Mouse (Mus musculus) myocyte (in vitro differentiated cells): ENCODE data around the gene Galnt14. TPM values are rescaled to one million over a fixed set of nuclear protein-coding genes. Genes with fewer than 3 reads are reported as not detected.

Experiments
- H3K27me3 ChIP-seq: one replicate; pipeline ENCODE4 v1.6.1; 2011; ENCODE audit not compliant: control insufficient read depth, insufficient read depth, insufficient read length
- H3K36me3 ChIP-seq: one replicate; pipeline ENCODE4 v1.6.1; 2011; ENCODE audit not compliant: control insufficient read depth, insufficient read depth
- H3K4me2 ChIP-seq: one replicate; pipeline ENCODE4 v1.6.1; 2011; ENCODE audit warnings: low read depth, control low read depth
- H3K4me3 ChIP-seq: one replicate; pipeline ENCODE4 v1.5.1; 2011; ENCODE audit warnings: mild to moderate bottlenecking, control low read depth, moderate library complexity
- H3K79me2 ChIP-seq: one replicate; pipeline ENCODE4 v1.6.1; 2011; ENCODE audit not compliant: control insufficient read depth, insufficient read depth
- H3ac ChIP-seq: one replicate; pipeline ENCODE4 v1.6.1; 2011; ENCODE audit not compliant: control insufficient read depth, insufficient read length
- CEBPB ChIP-seq: IDR thresholded peaks from 2 replicates; pipeline ENCODE4 v1.6.1; 2011; ENCODE audit warnings: mild to moderate bottlenecking, moderate library complexity; ENCODE audit not compliant: poor library complexity, insufficient read depth, severe bottlenecking
- E2F4 ChIP-seq: IDR thresholded peaks from one replicate; pipeline ENCODE4 v1.6.1; 2011; ENCODE audit warnings: mild to moderate bottlenecking, control low read depth, moderate library complexity; ENCODE audit not compliant: insufficient read depth
- MAX ChIP-seq: IDR thresholded peaks from one replicate; pipeline ENCODE4 v1.6.1; 2011; ENCODE audit warnings: low read depth, mild to moderate bottlenecking, control low read depth
- MYOD1 ChIP-seq, 3 experiments: IDR thresholded peaks; one replicate each; pipeline ENCODE4 v1.6.1; 2011; ENCODE audit warnings: control low read depth in 2 of 3, low read depth in 2 of 3, mild to moderate bottlenecking in 2 of 3, moderate library complexity in 1 of 3; ENCODE audit not compliant: insufficient read length in 2 of 3, control insufficient read depth in 1 of 3
- MYOG ChIP-seq, 3 experiments: IDR thresholded peaks; one replicate each; pipeline ENCODE4 v1.6.1; 2011; ENCODE audit warnings: control low read depth in 2 of 3, low read depth in 2 of 3, mild to moderate bottlenecking in 2 of 3; ENCODE audit not compliant: insufficient read length in 2 of 3, control insufficient read depth in 1 of 3, insufficient read depth in 1 of 3
- POLR2A ChIP-seq: IDR thresholded peaks from one replicate; pipeline ENCODE4 v1.6.1; 2011; ENCODE audit warnings: low read depth, mild to moderate bottlenecking, control low read depth, moderate library complexity; ENCODE audit not compliant: insufficient read length
- POLR2AphosphoS2 ChIP-seq: IDR thresholded peaks from one replicate; pipeline ENCODE4 v1.6.1; 2011; ENCODE audit warnings: low read depth, control low read depth; ENCODE audit not compliant: insufficient read length
- REST ChIP-seq: IDR thresholded peaks from one replicate; pipeline ENCODE4 v1.6.1; 2011; ENCODE audit warnings: mild to moderate bottlenecking, control low read depth, moderate library complexity; ENCODE audit not compliant: insufficient read depth, insufficient read length
- SRF ChIP-seq: IDR thresholded peaks from one replicate; pipeline ENCODE4 v1.6.1; 2011; ENCODE audit warnings: low read depth; ENCODE audit not compliant: control insufficient read depth, insufficient read length
- TCF12 ChIP-seq: IDR thresholded peaks from one replicate; pipeline ENCODE4 v1.6.1; 2011; ENCODE audit warnings: mild to moderate bottlenecking, control low read depth; ENCODE audit not compliant: poor library complexity, insufficient read depth, severe bottlenecking
- TCF3 ChIP-seq: IDR thresholded peaks from one replicate; pipeline ENCODE4 v1.6.1; 2011; ENCODE audit warnings: low read depth, control low read depth; ENCODE audit not compliant: insufficient read length
- USF1 ChIP-seq: IDR thresholded peaks from one replicate; pipeline ENCODE4 v1.6.1; 2011; ENCODE audit warnings: low read depth, mild to moderate bottlenecking, control low read depth, moderate library complexity
- polyA plus RNA-seq: library from polyadenylated mRNA; unstranded; fragments of >200 nt; fragmentation: generic; extraction: Trizol; gene quantifications from one replicate; pipeline ENCODE4 v1.2.1, GENCODE M21; 2012; ENCODE audit warnings: missing spikeins

The Galnt14 gene
- polyA plus RNA-seq, 1 experiment, result not detected

GRCm38 (mm10) chr17:73568204-73568603 is 142.0 kb downstream of the Galnt14 start:
- Histone ChIP-seq H3K36me3 (no peaks in the 10 kb centered on the region), H3K79me2 (no peaks in the 10 kb centered on the region), H3K4me3 (no peak overlapping the region), H3K4me2 (no peak overlapping the region), H3ac (no peak overlapping the region), H3K27me3 (peaks cover 5% of the 10 kb centered on the region)
- no peak for TF ChIP-seq MYOG (IDR thresholded peaks at IDR 0.05; ENCODE audit: control insufficient read depth in 1 of 3, insufficient read depth in 1 of 3, insufficient read length in 2 of 3, low read depth in 2 of 3)
- TF ChIP-seq USF1, result no peak
- no peak for TF ChIP-seq SRF
- TF ChIP-seq CEBPB, result no peak
- no peak for TF ChIP-seq TCF12
- TF ChIP-seq MAX, result no peak
- no peak for TF ChIP-seq E2F4
- no peak for TF ChIP-seq POLR2A

- H3K79me2 ChIP-seq, result no peaks in the 10 kb centered on the region
- no peak overlapping the region for H3ac ChIP-seq
- TF ChIP-seq POLR2A (no peak), MYOD1 (IDR thresholded peaks at IDR 0.05; ENCODE audit: control insufficient read depth in 1 of 3, insufficient read length in 2 of 3, low read depth in 2 of 3) (no peak), TCF12 (no peak), TCF3 (no peak), REST (no peak), MYOG (IDR thresholded peaks at IDR 0.05; ENCODE audit: control insufficient read depth in 1 of 3, insufficient read depth in 1 of 3, insufficient read length in 2 of 3, low read depth in 2 of 3) (no peak)
Observed at GRCm38 (mm10) chr17:73561149-73561548, 149.1 kb downstream of the Galnt14 start.

GRCm38 (mm10) chr17:73560208-73560784 is 150.0 kb downstream of the Galnt14 start:
- Histone ChIP-seq H3K4me3 (no peak overlapping the region), H3K4me2 (no peak overlapping the region), H3K27me3 (peaks cover 15% of the 10 kb centered on the region), H3K79me2 (no peaks in the 10 kb centered on the region), H3K36me3 (no peaks in the 10 kb centered on the region), H3ac (no peak overlapping the region)
- TF ChIP-seq POLR2AphosphoS2 (no peak), E2F4 (no peak), MYOG (IDR thresholded peaks at IDR 0.05; ENCODE audit: control insufficient read depth in 1 of 3, insufficient read depth in 1 of 3, insufficient read length in 2 of 3, low read depth in 2 of 3) (no peak), POLR2A (no peak), TCF12 (no peak), MAX (no peak), USF1 (no peak), MYOD1 (IDR thresholded peaks at IDR 0.05; ENCODE audit: control insufficient read depth in 1 of 3, insufficient read length in 2 of 3, low read depth in 2 of 3) (no peak), SRF (no peak), REST (no peak), TCF3 (no peak), CEBPB (no peak)

More at GRCm38 (mm10) chr17:73561149-73561548, 149.1 kb downstream of the Galnt14 start:
- Histone ChIP-seq H3K36me3 (no peaks in the 10 kb centered on the region), H3K27me3 (peaks cover 15% of the 10 kb centered on the region), H3K4me2 (no peak overlapping the region), H3K4me3 (no peak overlapping the region)

GRCm38 (mm10) chr17:73559498-73559897 is 150.8 kb downstream of the Galnt14 start:
- Histone ChIP-seq H3K27me3 (peaks cover 15% of the 10 kb centered on the region), H3K4me3 (no peak overlapping the region), H3K36me3 (no peaks in the 10 kb centered on the region), H3K79me2 (no peaks in the 10 kb centered on the region), H3ac (no peak overlapping the region), H3K4me2 (no peak overlapping the region)
- TF ChIP-seq CEBPB (no peak), E2F4 (no peak), USF1 (no peak), POLR2AphosphoS2 (no peak), TCF3 (no peak), TCF12 (no peak), MAX (no peak), SRF (no peak), POLR2A (no peak), MYOD1 (IDR thresholded peaks at IDR 0.05; ENCODE audit: control insufficient read depth in 1 of 3, insufficient read length in 2 of 3, low read depth in 2 of 3) (no peak), REST (no peak)

GRCm38 (mm10) chr17:73557101-73557500 is 153.2 kb downstream of the Galnt14 start:
- TF ChIP-seq REST (no peak), SRF (no peak), POLR2A (no peak), MYOD1 (IDR thresholded peaks at IDR 0.05; ENCODE audit: control insufficient read depth in 1 of 3, insufficient read length in 2 of 3, low read depth in 2 of 3) (no peak), MYOG (IDR thresholded peaks at IDR 0.05; ENCODE audit: control insufficient read depth in 1 of 3, insufficient read depth in 1 of 3, insufficient read length in 2 of 3, low read depth in 2 of 3) (no peak)
- H3K79me2 ChIP-seq, result no peaks in the 10 kb centered on the region

More at GRCm38 (mm10) chr17:73557101-73557500, 153.2 kb downstream of the Galnt14 start:
- Histone ChIP-seq H3K36me3 (no peaks in the 10 kb centered on the region), H3K4me2 (no peak overlapping the region), H3K4me3 (no peak overlapping the region), H3ac (no peak overlapping the region), H3K27me3 (peaks cover 15% of the 10 kb centered on the region)
